Mouse (Mus musculus) embryo, embryonic 11.5 days (tissue): ENCODE results near the gene Olfr1490.
"Not testable (repeated sequence)": the region's sequence is repeated elsewhere in the genome, so short reads cannot be mapped to it uniquely, and the experiment has no call there.

Source experiments
- DNase-seq: peaks from one replicate; pipeline ENCODE4 v3.0.0-alpha.2; 2012; ENCODE audit warnings: low read depth, low spot score

Olfr1490 gene

DNA sequence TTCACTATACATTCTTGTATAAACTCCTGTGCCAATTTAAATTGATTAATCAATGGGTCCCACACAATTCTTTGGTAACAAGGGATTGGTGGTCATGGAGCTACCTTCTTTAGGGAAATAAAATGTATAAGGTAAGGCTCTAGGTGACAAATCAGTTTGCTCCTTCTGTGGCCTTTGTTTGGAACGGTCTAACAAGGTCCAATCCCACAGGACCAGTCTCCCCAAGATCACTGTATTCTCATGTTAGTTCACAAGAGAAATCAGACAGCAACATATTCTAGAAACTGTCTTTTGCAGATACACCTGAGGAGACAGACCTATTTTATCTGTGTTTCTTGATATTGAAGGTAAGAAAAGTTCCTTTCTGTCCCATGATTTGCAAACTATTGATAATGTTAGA, at the start of gene Olfr1490:
Olfr1490 (plus strand) TSS at position 301 of the 400 bp plus-strand sequence.
- DNase-seq = no peak

DNA sequence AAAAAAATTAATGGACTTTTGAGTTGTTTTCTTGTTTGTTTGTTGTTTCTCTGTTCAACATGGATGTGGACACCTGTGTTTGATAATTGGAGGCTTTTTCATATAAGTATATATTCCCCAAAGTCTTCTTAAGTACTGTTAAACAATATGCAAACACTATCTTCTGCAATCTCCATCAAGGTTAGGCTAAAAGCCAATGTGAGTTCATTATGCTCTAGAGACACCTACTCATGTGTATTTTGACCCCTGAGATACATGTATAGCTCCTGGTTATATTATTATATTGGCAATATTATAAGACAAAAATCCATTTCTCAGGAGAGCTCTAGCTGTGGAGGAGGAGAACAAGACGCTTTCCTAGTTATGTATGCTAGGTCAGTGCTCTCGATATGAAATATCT, 33.8 kb upstream of the Olfr1490 start, which contains the start of gene Olfr1487:
Olfr1487 (plus strand) TSS at position 301 of the 400 bp plus-strand sequence.
- not testable (repeated sequence) for DNase-seq

DNA sequence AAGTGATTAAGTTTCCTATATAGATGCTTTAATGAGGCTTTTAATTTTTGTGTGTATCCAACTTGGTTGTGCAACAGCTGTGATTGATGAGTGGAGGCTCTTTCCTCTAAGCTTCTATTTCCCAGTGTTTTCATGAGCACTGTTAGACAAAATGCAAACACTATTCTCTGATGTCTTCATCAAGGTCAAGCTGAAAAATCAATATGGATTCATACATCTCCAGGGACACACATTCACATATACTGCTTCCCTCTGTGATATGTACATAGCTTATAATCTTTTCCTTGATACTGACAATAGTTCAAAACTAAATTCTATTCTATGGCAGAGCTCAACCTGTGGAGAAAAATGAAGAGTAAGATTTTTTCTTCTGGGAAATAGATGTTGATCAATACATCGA, 19.6 kb upstream of the Olfr1490 start, which contains the start of gene Olfr1489:
Olfr1489 (plus strand) TSS at position 301 of the 400 bp plus-strand sequence.
- no peak for DNase-seq

DNA sequence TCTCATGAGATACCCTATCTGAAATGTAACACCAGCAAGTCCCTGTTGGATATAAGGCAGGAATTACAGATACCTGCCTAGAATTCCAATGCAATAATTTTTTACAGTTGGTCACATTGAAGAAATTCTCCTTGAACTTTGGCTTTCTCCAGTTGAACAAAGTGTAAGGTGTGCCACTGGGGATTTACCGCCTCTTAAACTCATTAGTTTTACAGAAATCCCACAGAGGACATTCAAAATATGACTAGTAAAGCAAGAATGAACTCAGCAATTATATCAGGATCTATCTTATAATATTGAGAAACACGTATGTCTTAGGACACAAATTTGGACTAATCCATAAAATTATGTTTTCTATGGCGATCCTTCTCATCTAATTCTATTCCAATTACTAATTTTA, 46.1 kb downstream of the Olfr1490 start, which contains the start of gene Olfr1491:
Olfr1491 (plus strand) TSS at position 301 of the 400 bp plus-strand sequence.
- DNase-seq = no peak
